Mouse (Mus musculus): Measurements from ENCODE around the gene Ddx3y. TPM values are rescaled to one million over a fixed set of nuclear protein-coding genes. Genes with fewer than 3 reads are reported as not detected.

The Ddx3y gene
- 10 to 100 TPM in 1 of 2 experiments, not detected in 1; 77.7 TPM for total RNA-seq (2021)
- long read RNA-seq, experiment 1, full-length matches to known transcripts, result 29 of 60 reads
- long read RNA-seq, experiment 1, partial matches to known transcripts, result 7 of 60 reads
- long read RNA-seq, experiment 1, other reads (novel, unspliced or antisense), result 24 of 60 reads
- long read RNA-seq, experiment 2, result 0 reads

GRCm38 (mm10) chrY:1286171-1286795 lies at the start of gene Ddx3y:
Ddx3y (minus strand) TSS chrY:1286629.
- peak; percentile 80 for DNase-seq

GRCm38 (mm10) chrY:1293708-1294107 lies 7.3 kb upstream of the Ddx3y start:
- no peak for DNase-seq

GRCm38 (mm10) chrY:1285735-1286134 lies 694 bp downstream of the Ddx3y start:
- DNase-seq, result peak; percentile 28

DNA sequence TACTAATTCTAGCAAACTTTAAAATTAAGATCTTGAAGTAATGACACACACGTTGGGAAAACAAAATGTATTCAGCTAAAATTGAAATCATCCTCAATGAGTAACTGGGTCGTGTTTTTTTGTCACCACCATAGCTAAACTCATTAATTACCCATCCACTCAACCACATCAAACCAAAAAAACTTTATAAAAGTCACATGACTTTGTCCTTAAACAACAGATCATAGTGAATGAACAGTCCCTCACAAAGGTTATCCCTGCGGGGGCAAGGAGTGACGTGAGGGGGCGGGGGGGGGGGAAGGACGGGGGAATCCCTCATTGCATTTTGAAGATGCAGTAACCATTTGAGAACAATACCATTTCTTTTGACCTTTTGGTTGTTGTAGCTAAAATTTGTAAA lies 40.3 kb downstream of the Ddx3y start:
- DNase-seq, result no peak

- DNase-seq, result peak; percentile 78
Measured at GRCm38 (mm10) chrY:1245426-1245863, 41.0 kb downstream of the Ddx3y start, which contains the start of gene Uty. Uty (minus strand) TSS chrY:1245759.

DNA sequence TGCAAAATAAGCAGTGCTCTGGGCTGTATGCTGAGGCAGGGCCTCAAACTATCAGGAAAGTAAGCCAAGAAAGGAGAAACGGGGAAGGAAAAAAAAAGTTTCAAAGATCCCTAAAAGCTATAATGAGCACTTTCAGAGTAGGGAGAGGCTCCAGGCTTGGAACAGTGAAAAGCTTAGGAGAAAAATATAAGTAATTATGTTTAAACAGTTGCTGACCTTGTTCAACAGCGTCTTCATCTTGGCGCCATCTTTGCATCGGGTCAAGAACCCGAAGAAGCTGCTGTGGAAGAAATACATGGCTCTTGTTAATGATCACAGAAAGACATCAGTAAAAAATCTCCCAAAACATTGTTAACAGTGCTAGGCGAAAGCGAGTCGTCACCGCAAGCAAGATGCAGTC lies 41.5 kb downstream of the Ddx3y start:
- DNase-seq, result peak; percentile 7

- DNase-seq, result no peak
Measured at GRCm38 (mm10) chrY:1244421-1244820, 42.0 kb downstream of the Ddx3y start.

- DNase-seq, result no peak
Measured at GRCm38 (mm10) chrY:1220001-1220400, 66.4 kb downstream of the Ddx3y start.

Other genes starting within 250 kb of the Ddx3y start
- gene Uty, start 40.9 kb downstream of the Ddx3y start, total RNA-seq (2021), result 10 to 100 TPM in 1 of 2 experiments, not detected in 1; 26.4 TPM
- gene Usp9y, start 173.2 kb upstream of the Ddx3y start, total RNA-seq (2021), result not detected